Mouse (Mus musculus): ENCODE data around the gene Anln. TPM values are rescaled to one million over a fixed set of nuclear protein-coding genes. Genes with fewer than 3 reads are reported as not detected.
"Not testable (repeated sequence)": the region's sequence is repeated elsewhere in the genome, so short reads cannot be mapped to it uniquely, and the experiment has no call there.

Anln gene
- total RNA-seq (2021), result 10 to 100 TPM; 27.0 to 28.1 TPM
- long read RNA-seq, experiment 1, partial matches to known transcripts, result 1 of 5 reads
- long read RNA-seq, experiment 1, other reads (novel, unspliced or antisense), result 4 of 5 reads
- long read RNA-seq, experiment 2, partial matches to known transcripts, result 4 of 8 reads
- long read RNA-seq, experiment 2, other reads (novel, unspliced or antisense), result 4 of 8 reads

DNA sequence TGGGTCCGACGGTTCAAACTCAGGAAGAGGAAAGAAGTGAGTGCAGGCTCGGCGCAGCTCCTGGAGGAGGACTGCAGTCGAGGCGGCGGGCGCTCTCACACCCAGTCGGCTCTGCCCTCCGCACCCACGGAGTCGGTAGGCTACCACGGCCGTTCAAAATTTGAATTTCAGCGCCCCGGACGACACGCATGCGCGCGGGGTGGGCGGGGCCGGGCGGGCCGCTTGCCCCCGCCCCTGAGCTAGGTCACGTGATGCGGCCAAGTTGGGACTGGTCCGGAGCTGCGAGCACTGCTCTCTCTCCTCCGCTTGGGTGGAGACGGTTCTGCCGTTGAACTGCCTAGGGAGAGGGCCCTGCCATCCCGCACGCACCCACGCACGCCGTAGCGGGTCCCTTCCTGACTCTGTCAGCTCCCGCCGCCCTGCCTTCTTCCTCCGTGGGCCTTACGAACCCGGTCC lies at the start of gene Anln:
Gene Anln, minus strand, starts transcription at position 168 of the 456 bp plus-strand sequence.
- DNase-seq (ENCODE audit: low spot score in 2 of 2), result peak; percentile 93 to 96

DNA sequence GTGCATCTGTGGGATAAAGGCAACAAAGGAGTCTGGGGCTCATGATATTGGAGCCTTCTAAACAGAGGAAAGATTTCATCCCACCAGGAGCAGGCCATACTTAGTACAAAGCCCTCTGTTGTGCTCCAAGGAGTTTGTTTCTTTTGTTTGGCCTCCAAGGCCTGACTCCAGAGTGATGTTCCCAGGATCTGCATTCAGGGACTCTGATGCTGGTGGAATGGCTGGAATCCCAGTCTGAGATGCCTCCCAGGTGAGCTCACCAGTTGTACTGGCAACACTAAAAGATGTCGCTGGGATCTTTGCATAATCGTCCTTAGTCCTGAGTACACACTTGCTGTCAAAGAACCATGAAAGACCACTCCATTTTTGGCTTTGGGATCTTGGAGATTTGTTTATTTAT lies 45.1 kb upstream of the Anln start:
- DNase-seq (ENCODE audit: low spot score in 2 of 2), result no peak

DNA sequence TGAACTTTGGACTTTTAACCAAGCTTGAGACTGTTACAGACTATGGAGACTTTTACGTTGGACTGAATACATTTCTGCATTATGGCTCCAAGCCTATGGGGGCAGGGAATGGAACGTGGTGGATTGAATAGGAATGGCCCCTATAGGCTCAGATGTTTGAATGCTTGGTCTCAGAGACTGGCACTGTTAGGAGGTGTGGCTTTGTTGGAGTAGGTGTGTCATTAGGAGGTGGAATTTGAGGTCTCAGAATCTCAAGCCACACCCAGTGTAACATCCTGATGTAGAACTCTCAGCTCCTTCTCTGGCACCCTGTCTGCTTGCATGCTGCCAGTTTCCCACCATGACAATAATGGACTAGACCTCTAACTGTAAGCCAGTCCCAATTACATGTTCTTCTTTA lies 44.2 kb upstream of the Anln start:
- DNase-seq (ENCODE audit: low spot score in 2 of 2), result no peak

DNA sequence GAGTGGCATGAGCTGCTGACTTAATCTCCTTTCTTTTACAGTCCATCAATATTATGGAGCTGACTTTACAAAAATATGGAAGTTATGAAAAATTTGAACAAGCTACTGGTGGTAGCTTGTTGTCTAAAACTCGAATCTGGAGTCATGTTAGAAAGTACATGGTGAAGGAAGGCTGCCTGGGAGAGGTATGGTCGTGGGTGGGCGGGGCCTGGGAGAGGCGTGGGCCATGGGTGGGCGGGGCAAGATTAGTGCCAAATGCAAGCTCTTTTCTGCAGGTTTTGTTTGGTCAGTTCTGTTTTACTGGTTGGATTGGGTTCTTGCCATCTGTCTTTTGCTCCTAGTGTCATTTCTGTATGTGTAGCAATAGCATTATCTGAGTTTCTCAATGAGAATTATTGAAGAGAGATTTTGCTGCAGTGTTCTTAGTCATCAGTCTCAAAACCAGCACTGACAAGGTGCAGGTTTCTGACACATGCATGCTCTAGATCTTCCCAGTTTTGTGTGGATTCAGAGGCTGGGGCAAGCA lies 41.4 kb upstream of the Anln start:
- DNase-seq (ENCODE audit: low spot score in 2 of 2), result no peak

DNA sequence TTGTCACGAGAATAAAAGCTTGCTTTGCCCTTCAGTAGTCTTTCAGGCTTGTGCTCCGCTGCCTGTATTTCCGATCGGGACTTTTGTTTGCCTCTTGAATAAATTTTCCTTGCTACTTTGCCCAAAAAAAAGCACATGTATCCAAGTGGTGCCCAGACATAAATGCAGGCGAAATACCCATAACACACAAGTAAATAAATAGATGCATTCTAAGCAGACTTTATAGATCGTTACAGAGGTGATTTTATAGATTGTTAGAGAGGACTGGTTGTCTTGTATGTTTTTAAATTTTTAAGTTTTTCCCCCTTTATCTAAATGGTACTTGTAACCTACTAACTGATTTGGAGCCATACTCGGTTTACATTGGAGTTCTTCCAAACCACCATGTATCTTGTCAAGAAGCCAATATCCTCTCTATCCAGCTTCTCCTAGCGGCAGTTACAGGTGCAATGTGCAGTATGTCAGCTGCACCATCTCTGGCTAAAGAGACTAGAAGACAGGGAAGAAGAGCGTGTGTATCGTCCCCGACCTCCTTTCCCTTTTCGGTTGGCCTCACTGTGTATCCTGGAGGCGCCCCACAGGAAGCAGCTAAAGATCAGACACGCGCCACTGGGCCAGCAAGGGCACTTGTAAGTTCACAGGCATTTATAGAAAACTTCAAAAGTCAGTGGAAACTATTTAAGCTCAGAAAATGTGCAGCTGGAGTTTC lies 40.7 kb upstream of the Anln start:
- no peak for DNase-seq (ENCODE audit: low spot score in 2 of 2)

DNA sequence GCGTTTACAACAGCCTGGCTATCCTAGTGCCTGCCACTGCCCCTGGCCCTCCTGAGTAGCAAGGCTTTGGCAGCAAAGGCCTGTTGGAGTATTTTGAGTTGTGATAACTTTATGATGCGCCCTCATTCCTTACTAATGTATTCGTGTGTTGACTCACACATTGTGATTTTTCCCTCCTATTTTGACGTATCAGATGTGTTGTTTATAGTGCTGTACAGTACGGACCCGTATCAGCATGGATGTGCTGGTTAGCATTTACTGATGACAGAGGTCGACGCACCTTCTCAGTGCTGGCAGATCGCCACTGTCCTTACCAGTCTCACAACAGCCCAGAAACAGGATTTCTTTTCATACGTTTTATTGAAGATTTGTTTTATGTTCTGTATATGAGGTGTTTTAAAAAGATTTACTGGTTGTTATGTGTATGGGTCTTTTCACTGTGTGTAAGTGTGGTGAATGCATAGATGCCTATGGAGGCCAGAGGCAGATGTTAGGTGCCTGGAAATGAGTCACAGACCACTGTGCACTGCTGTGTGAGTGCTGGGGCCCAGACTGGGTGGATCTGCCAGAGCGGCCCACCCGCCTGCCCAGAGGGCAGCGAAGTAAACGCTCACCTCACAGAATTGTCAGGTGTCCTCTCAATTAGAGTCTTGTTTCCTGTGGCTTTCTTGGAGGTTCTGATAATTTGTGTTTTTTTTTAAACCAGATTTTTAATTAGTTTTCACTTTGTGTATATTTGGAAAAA lies 39.9 kb upstream of the Anln start:
- DNase-seq (ENCODE audit: low spot score in 2 of 2), result no peak

DNA sequence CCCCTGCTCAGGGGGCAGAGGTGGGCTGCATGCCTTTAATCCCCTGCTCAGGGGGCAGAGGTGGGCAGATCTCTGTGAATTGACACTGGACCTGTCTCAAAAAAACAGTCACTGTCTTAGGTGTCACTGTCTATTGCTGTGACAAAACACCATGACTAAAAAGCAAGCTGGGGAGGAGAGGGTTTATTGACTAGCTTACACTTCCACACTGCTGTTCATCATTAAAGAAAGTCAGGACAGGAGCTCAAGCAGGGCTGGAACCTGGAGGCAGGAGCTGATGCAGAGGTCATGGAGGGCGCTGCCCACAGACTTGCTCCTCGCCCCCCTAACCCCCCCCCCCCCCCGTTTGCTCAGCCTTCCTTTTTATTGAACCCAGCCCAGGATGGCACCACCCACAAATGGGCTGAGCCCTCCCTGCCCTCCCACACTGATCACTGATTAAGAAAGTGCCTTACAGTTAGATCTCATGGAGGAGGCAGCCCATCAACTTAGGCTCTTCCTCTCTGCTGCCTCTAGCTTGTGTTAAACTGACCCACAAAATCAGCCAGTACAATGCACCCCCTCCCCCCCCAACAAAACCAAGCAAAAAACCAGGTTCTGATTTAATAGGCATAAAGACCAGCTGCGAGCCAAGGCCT lies 39.2 kb upstream of the Anln start:
- no peak for DNase-seq (ENCODE audit: low spot score in 2 of 2)

DNA sequence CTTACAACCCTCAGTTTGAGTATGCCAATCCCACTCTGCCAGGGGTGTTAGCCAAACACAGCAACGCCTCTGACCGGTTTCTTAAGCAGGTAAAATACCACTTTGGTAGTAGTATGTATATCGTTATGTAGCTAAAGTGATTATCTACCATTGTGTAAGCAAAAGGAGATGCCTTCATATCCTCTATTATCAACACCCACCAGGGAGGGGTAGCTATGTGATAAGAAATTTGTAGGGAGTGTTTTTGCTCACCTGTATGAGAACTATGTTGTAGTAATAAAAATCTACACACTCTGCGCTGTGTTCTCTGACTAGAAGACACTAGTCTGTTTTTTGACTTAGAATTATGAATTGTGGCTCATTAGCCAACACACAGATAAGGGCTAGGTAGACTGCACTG lies 35.7 kb upstream of the Anln start:
- DNase-seq (ENCODE audit: low spot score in 2 of 2), result no peak

DNA sequence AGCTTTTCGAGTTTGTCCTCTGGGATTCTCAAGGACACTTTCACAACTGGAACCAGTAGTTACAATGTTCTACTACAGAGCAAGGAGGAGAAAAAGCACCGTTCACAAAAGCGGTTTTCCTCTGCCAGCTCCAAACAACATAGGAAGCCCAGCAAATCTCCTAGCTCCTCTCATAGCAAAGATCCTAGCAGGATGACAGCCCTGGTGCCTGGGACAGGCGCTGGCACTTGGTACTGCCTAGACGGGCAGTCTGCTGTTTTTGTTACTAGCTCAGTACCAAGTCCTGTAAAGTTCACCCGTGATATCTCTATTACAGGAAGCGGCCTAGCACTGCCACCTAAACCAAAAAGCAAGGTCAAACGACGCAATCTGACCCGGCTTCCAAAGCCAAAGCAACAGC lies 35.2 kb upstream of the Anln start:
- DNase-seq (ENCODE audit: low spot score in 2 of 2), result no peak

DNA sequence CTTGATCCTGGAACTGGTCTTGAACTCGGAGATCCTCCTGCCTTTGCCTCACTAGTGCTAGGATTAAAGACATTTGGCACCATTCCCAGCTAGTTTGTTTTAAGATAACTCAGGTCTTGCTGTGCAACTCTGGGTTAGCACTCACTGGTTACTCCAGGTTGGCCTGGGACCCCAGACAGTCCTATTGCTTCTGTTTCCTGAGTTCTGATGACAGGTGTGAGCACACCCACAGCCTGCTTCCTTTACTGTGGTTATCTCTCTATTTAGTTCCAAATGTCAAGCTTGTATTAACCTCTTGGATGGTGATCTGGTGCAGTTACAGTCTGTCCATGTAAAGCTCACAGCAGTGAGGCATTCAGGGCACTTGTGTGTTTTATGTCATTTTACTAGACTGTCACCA lies 34.5 kb upstream of the Anln start:
- no peak for DNase-seq (ENCODE audit: low spot score in 2 of 2)

DNA sequence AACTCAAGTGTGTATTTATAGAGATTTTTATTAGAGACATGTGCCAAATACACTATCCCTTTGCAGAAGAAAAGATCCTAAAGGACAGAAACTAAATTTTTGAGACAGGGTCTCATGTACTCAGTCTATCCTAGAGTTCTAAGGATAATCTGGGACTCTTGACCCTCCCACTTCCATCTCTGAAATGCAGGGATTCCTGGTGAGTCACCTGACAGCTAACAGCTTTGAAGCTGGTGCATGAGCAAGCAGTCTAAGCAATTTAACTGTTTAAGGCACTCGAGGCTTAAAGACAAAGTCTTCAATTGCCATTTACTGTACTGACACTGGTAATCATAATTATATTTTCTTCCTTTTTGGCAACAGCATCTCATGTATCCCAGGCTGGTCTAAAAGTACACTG lies 33.6 kb upstream of the Anln start:
- no peak for DNase-seq (ENCODE audit: low spot score in 2 of 2)

DNA sequence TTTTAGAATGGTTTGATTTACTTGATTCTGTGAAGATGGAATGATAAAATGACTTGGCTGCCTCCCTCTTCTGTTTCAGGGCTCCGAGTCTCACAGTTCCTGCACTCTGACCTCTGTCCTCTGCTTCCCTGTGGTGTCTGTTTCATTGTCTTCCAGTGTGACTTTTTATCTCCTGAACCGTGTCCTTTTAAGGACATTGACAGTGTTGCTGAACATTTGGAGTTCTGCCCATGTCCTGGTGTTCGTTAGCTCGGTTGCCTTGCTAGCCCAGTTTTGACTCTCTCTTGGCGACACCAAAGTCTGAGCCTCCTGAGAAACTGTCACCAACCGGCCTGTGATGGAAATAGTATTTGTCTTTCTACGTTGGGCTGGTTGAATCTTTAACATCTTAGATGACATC lies 31.5 kb upstream of the Anln start:
- no peak for DNase-seq (ENCODE audit: low spot score in 2 of 2)

DNA sequence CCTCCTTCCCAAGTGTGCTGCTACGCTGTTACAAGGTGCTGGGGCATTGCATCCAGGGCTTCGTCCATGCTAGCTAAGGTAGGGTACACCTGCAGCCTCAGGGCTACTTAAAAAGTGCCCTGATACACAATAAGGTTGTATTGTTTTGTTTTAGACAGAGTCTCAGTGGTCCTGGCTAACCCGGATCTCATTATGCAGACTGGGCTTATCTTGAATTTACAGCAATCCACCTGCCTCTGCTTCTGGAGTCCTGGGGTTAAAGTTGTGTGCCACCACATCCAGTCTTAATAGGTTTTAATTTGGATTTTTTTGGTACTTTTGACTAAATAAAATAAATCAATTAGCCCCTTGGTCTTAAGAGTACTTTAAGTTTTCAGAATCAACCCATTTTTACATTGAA lies 30.9 kb upstream of the Anln start:
- DNase-seq (ENCODE audit: low spot score in 2 of 2), result no peak

DNA sequence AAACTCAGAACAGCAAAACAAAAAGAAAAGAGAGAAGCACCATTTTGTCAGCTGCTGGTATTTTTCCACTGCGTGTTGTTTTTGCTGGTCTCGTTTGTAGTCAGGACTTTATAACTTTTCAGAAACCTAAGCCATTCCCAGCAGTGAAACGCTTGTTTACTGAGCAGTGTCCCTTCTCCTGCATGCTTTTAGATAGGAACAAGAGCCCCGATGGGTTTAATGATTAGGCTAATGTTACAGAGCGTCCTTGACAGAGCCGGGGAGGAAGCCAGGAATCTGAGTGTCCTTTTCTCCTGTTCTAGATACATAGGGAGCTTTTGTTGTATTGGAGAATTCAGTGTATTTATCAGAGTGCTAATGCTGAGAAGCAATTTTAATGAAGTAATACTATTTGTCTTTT lies 28.6 kb upstream of the Anln start:
- DNase-seq (ENCODE audit: low spot score in 2 of 2), result no peak

DNA sequence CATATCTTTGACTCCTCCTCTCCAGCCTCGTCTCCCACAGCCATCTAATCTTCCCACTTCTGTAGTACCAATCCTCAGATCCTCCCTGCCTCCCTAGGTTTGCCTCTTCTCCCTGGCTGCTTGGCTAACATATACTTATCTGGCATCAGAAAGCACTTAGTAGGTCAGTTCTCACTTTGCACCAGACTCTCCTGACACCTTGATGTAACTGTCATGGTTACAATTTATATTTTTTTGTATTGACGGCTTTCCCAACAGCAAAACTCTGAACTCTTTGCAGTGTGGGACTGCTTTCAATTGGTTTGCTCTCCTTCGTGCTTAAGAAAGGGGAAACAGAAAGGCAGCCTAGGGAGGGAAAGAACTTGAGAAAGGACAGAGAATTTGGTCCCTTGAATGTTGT lies 27.2 kb upstream of the Anln start:
- DNase-seq (ENCODE audit: low spot score in 2 of 2), result no peak

DNA sequence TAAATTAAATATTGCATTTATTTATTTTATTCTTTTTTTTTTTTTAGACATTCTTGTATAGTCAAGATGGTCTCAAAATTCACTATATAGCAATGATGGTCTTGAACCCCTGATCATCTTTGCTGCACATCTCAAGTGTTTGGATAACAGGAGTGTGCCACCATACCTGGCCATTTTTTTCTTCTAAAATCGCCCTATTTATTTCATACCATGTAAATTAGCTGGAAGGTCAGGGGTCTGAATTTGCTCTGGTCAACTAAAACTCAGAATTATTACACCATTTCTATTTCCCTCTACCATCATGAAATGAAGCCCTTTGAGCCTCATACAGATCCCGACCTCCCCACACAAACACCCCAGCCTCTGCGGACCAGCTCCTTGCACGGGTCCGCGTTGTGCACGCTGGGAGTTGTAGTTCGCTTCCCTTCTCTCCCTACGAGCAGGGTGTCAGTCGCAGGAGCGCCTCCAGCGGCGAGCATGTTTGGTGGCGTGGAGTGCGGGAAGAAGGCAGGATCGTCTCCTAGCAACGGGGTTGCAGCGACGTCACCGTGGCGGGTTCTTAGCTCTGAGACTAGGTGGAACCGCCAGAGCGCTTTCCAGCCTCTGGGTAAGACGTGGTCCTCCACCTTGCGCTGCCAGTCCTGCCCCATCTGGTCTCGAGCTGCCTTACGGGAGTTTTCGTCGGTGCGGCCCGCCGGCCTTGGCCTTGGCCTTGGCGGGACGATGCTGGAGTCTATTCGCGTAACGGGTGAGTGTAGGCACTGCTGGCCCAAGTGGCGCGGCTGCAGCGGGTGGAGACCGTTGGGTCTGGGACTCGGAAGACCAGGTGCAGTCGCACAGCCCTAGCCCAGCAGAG lies 22.2 kb upstream of the Anln start, which contains the start of gene 9530077C05Rik:
Gene 9530077C05Rik, plus strand, starts transcription at position 512 of the 856 bp plus-strand sequence.
- DNase-seq (ENCODE audit: low spot score in 2 of 2), result peak; percentile 71 to 90

DNA sequence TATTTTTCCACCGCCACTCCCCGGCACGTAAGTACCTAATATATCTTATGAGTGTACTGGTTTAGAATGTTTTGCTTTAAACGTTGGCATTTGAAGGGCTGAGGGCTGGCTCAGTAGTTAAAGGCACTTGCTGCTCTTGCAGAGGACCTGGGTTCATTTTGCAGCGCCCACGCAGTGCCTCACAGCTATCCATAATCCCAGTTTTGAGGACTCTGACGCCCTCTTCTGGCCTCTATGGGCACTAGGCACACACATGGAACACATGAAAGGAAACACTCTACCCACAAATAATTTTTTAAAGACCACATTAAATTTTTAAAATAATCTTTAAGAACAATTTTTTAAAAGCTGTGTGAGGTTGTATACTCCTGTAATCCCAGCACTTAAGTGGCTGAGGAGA lies 20.5 kb upstream of the Anln start:
- DNase-seq (ENCODE audit: low spot score in 2 of 2), result no peak

DNA sequence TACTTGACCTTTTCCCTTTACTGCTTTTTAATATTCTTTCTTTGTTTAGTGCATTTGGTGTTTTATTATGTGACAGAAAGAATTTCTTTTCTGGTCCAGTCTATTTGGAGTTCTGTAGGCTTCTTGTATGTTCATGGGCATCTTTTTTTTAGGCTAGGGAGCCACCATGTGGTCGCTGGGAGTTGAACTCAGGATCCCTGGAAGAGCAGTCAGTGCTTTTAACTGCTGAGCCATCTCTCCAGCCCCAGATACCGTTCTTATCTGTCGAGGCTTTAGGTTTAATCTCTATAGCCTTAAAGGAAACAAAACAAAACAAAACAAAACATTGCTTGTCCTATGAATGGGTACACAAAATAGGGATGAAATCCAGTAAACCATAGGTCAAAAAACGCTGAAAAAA lies 19.4 kb upstream of the Anln start:
- not testable (repeated sequence) for DNase-seq (ENCODE audit: low spot score in 2 of 2)

DNA sequence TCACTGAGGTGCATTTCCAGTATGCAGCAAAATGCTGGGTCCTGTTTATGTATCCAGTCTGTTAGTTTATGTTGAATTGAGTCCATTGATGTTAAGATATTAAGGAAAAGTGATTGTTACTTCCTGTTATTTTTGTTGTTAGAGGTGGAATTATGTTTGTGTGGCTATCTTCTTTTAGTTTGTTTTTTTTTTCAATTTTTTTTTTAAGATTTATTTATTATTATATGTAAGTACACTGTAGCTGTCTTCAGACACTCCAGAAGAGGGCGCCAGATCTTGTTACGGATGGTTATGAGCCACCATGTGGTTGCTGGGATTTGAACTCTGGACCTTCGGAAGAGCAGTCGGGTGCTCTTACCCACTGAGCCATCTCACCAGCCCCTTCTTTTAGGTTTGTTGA lies 18.6 kb upstream of the Anln start:
- DNase-seq (ENCODE audit: low spot score in 2 of 2), result not testable (repeated sequence)

DNA sequence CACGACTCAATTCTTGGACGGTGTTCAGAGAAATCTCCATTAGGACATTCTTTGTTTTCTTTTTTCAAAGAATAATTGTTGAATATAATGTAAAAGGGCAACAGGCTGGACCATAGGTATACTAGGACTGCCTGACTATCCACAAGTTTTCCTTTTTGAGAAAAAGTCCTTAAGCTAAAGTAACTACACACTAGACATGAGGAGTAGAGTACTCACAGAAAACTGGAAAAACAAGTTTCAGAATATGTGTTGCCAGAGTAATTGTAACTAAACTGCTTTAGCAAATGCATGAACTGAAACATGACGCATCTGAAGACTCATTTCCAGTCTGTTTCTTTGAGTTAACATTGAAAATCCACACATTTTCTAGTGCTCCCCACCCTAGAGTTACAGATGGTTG lies 16.4 kb upstream of the Anln start:
- DNase-seq (ENCODE audit: low spot score in 2 of 2), result no peak

DNA sequence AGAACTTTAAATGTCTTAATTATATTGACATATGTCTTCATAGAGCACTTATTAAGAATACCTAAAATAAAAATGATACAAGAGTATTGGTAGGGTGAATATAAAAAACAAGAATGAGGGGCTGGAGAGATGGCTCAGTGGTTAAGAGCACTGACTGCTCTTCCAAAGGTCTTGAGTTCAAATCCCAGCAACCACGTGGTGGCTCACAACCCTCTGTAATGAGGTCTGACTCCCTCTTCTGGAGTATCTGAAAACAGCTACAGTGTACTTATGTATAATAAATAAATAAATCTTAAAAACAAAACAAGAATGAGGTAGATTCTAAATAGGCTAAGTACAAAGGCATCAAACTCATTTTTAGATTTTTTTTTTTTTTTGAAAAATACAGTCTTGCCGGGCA lies 14.5 kb upstream of the Anln start:
- DNase-seq (ENCODE audit: low spot score in 2 of 2), result not testable (repeated sequence)

Measured in adrenal gland, postnatal 4 days (tissue).